Mouse (Mus musculus) liver, postnatal 0 days (tissue): ENCODE data around the gene Hamp2. TPM values are rescaled to one million over a fixed set of nuclear protein-coding genes. Genes with fewer than 3 reads are reported as not detected.

Source experiments
- ATAC-seq: fragments of 200-750 bp; cut with Nextera tagmentation; 2 replicates; pipeline ENCODE4 v1.8.0; 2017; ENCODE audit warnings: mild to moderate bottlenecking, moderate library complexity
- DNase-seq: peaks from one replicate; pipeline ENCODE4 v3.0.0-alpha.2; 2016
- H3K27ac ChIP-seq: fragments of 300-500 bp; sonication (generic); 2 replicates; pipeline ENCODE4 v1.5.1; 2014; ENCODE audit warnings: antibody characterized with exemption, moderate library complexity, mild to moderate bottlenecking, low read depth
- H3K27me3 ChIP-seq: fragments of 300-500 bp; sonication (generic); 2 replicates; pipeline ENCODE4 v1.6.1; 2014; ENCODE audit warnings: low read length, control low read depth, mixed read lengths; ENCODE audit not compliant: insufficient read depth
- H3K36me3 ChIP-seq: fragments of 300-500 bp; sonication (generic); replicated peaks from 2 replicates; pipeline ENCODE4 v1.6.1; 2014; ENCODE audit warnings: mild to moderate bottlenecking, control low read depth, low read length, moderate library complexity, mixed read lengths; ENCODE audit not compliant: insufficient read depth
- H3K4me1 ChIP-seq: fragments of 300-500 bp; sonication (generic); 2 replicates; pipeline ENCODE4 v1.6.1; 2014; ENCODE audit warnings: antibody characterized with exemption, mild to moderate bottlenecking, control low read depth; ENCODE audit not compliant: insufficient read depth
- H3K4me2 ChIP-seq: fragments of 300-500 bp; sonication (generic); 2 replicates; pipeline ENCODE4 v1.6.1; 2014; ENCODE audit warnings: low read depth, mild to moderate bottlenecking, low read length, moderate library complexity, mixed read lengths
- H3K4me3 ChIP-seq: fragments of 300-500 bp; sonication (generic); 2 replicates; pipeline ENCODE4 v1.5.1; 2014; ENCODE audit warnings: low read depth, low read length
- H3K9ac ChIP-seq: fragments of 300-500 bp; sonication (generic); replicated peaks from 2 replicates; pipeline ENCODE4 v1.6.1; 2014; ENCODE audit warnings: mild to moderate bottlenecking, moderate library complexity
- H3K9me3 ChIP-seq: fragments of 300-500 bp; sonication (generic); 2 replicates; pipeline ENCODE4 v1.6.1; 2016; ENCODE audit warnings: mild to moderate bottlenecking, control low read depth, low read length, mixed read lengths
- CTCF ChIP-seq: sonication (generic); IDR thresholded peaks from 2 replicates; pipeline ENCODE4 v1.5.1; 2016; ENCODE audit warnings: antibody characterized with exemption, low read depth
- EP300 ChIP-seq: IDR thresholded peaks from 2 replicates; pipeline ENCODE4 v1.6.1; 2016; ENCODE audit warnings: antibody characterized with exemption, low read depth, mild to moderate bottlenecking
- WGBS: fragments of 180-500 bp; shearing (Covaris S2); extraction: QIAGEN DNeasy Blood & Tissue Kit; methylation state at CpG from one replicate; pipeline ENCODE4 v1.1.7; 2014; ENCODE audit not compliant: insufficient replicate concordance; 5-methylcytosine and 5-hydroxymethylcytosine counted together
- polyA plus RNA-seq: library from polyadenylated mRNA; unstranded; fragments of >200 nt; fragmentation: Nextera tagmentation; extraction: Ambion mirVana; gene quantifications from 2 replicates; pipeline ENCODE4 v1.2.1, GENCODE M21; 2015

The Hamp2 gene
- polyA plus RNA-seq, 1 experiment from 2014 or later: 0.49 TPM

- ATAC-seq: no peak
- DNase-seq: no peak
- Histone ChIP-seq H3K9ac (no peak overlapping the region), H3K4me2 (no peak overlapping the region), H3K9me3 (no peaks in the 10 kb centered on the region), H3K27ac (no peak overlapping the region), H3K4me3 (no peak overlapping the region), H3K27me3 (peaks cover 12% of the 10 kb centered on the region), H3K4me1 (peaks cover 4% of the 10 kb centered on the region), H3K36me3 (no peaks in the 10 kb centered on the region; the same call in 1 of the 2 replicates)
- TF ChIP-seq EP300: no peak
- TF ChIP-seq CTCF: no peak
- 84% methylated on average over 8 of the region's 8 CpGs for WGBS
Observed at GRCm38 (mm10) chr7:30968611-30969010, 44.1 kb upstream of the Hamp2 start.

GRCm38 (mm10) chr7:30966657-30967056 is 42.2 kb upstream of the Hamp2 start:
- H3K27me3 ChIP-seq: no peaks in the 10 kb centered on the region
- DNase-seq: no peak
- no peak for TF ChIP-seq CTCF
- no peak for TF ChIP-seq EP300
- WGBS: 51% methylated on average over 3 of the region's 3 CpGs
- no peak overlapping the region for H3K4me3 ChIP-seq
- ATAC-seq: no peak
- H3K9me3 ChIP-seq: no peaks in the 10 kb centered on the region
- H3K4me2 ChIP-seq: no peak overlapping the region
- no peaks in the 10 kb centered on the region for H3K4me1 ChIP-seq
- no peak overlapping the region for H3K9ac ChIP-seq
- H3K36me3 ChIP-seq: no peaks in the 10 kb centered on the region; the same call in 1 of the 2 replicates
- no peak overlapping the region for H3K27ac ChIP-seq

- no peak for ATAC-seq
- H3K4me3 ChIP-seq: no peak overlapping the region
- DNase-seq: no peak
Observed at GRCm38 (mm10) chr7:30965677-30966076, 41.2 kb upstream of the Hamp2 start.

GRCm38 (mm10) chr7:30964366-30964765 is 39.9 kb upstream of the Hamp2 start:
- Histone ChIP-seq H3K4me3 (no peak overlapping the region), H3K36me3 (no peaks in the 10 kb centered on the region; the same call in 1 of the 2 replicates), H3K9ac (no peak overlapping the region), H3K4me2 (no peak overlapping the region), H3K9me3 (no peaks in the 10 kb centered on the region), H3K4me1 (no peaks in the 10 kb centered on the region), H3K27me3 (no peaks in the 10 kb centered on the region), H3K27ac (no peak overlapping the region)
- WGBS: 77% methylated on average over 7 of the region's 7 CpGs
- DNase-seq (no peak), ATAC-seq (no peak)
- no peak for TF ChIP-seq CTCF
- TF ChIP-seq EP300: no peak

More at GRCm38 (mm10) chr7:30965677-30966076, 41.2 kb upstream of the Hamp2 start:
- Histone ChIP-seq H3K36me3 (no peaks in the 10 kb centered on the region; the same call in 1 of the 2 replicates), H3K27me3 (no peaks in the 10 kb centered on the region), H3K27ac (no peak overlapping the region), H3K4me1 (no peaks in the 10 kb centered on the region), H3K4me2 (no peak overlapping the region), H3K9ac (no peak overlapping the region), H3K9me3 (no peaks in the 10 kb centered on the region)
- 79% methylated on average over 14 of the region's 14 CpGs for WGBS
- no peak for TF ChIP-seq CTCF
- no peak for TF ChIP-seq EP300

GRCm38 (mm10) chr7:30962862-30963261 is 38.4 kb upstream of the Hamp2 start:
- 78% methylated on average over 5 of the region's 5 CpGs for WGBS
- H3K9me3 ChIP-seq: no peaks in the 10 kb centered on the region
- DNase-seq (no peak), ATAC-seq (no peak)
- no peak overlapping the region for H3K4me3 ChIP-seq
- H3K27me3 ChIP-seq: no peaks in the 10 kb centered on the region
- H3K9ac ChIP-seq: no peak overlapping the region
- no peak overlapping the region for H3K27ac ChIP-seq
- H3K4me2 ChIP-seq: no peak overlapping the region
- H3K4me1 ChIP-seq: peaks cover 7% of the 10 kb centered on the region
- TF ChIP-seq EP300: no peak
- no peak for TF ChIP-seq CTCF
- H3K36me3 ChIP-seq: peaks cover 4% of the 10 kb centered on the region

GRCm38 (mm10) chr7:30959786-30960349 is 35.4 kb upstream of the Hamp2 start:
- peaks cover 16% of the 10 kb centered on the region for H3K4me1 ChIP-seq
- ATAC-seq: no peak
- no peak overlapping the region for H3K4me3 ChIP-seq
- H3K4me2 ChIP-seq: no peak overlapping the region
- no peak for TF ChIP-seq EP300
- TF ChIP-seq CTCF: no peak
- H3K27me3 ChIP-seq: no peaks in the 10 kb centered on the region
- DNase-seq: no peak
- no peak overlapping the region for H3K27ac ChIP-seq
- H3K9ac ChIP-seq: no peak overlapping the region
- H3K9me3 ChIP-seq: no peaks in the 10 kb centered on the region
- peaks cover 7% of the 10 kb centered on the region for H3K36me3 ChIP-seq
- WGBS: 81% methylated on average over 6 of the region's 6 CpGs
